Mouse (Mus musculus) neural tube, embryonic 11.5 days (tissue): ENCODE results near the gene Cfap298. TPM values are rescaled to one million over a fixed set of nuclear protein-coding genes. Genes with fewer than 3 reads are reported as not detected.

Experiments used
- ATAC-seq: fragments of 200-750 bp; cut with Nextera tagmentation; 2 replicates; pipeline ENCODE4 v1.8.0; 2017; ENCODE audit warnings: moderate number of reproducible peaks, mild to moderate bottlenecking, moderate TSS enrichment, moderate library complexity; ENCODE audit not compliant: insufficient read depth, low FRiP score, low TSS enrichment
- DNase-seq: peaks from one replicate; pipeline ENCODE4 v3.0.0-alpha.2; 2015; ENCODE audit warnings: low spot score
- H3K27ac ChIP-seq: fragments of 300-500 bp; sonication (generic); 2 replicates; pipeline ENCODE4 v1.5.1; 2014; ENCODE audit warnings: low read depth, mild to moderate bottlenecking, low read length
- H3K27me3 ChIP-seq: fragments of 300-500 bp; sonication (generic); 2 replicates; pipeline ENCODE4 v1.6.1; 2014; ENCODE audit warnings: mild to moderate bottlenecking, low read length, mixed read lengths; ENCODE audit not compliant: control insufficient read depth, insufficient read depth
- H3K36me3 ChIP-seq: fragments of 300-500 bp; sonication (generic); 2 replicates; pipeline ENCODE4 v1.6.1; 2014; ENCODE audit warnings: mild to moderate bottlenecking, low read length, moderate library complexity, mixed read lengths; ENCODE audit not compliant: control insufficient read depth, insufficient read depth
- H3K4me1 ChIP-seq: fragments of 300-500 bp; sonication (generic); 2 replicates; pipeline ENCODE4 v1.6.1; 2014; ENCODE audit warnings: low read length, mixed read lengths; ENCODE audit not compliant: control insufficient read depth, insufficient read depth
- H3K4me2 ChIP-seq: fragments of 300-500 bp; sonication (generic); 2 replicates; pipeline ENCODE4 v1.6.1; 2014; ENCODE audit warnings: low read depth, mild to moderate bottlenecking, moderate library complexity
- H3K4me3 ChIP-seq: fragments of 300-500 bp; sonication (generic); 2 replicates; pipeline ENCODE4 v1.5.1; 2014; ENCODE audit warnings: low read depth, low read length
- H3K9ac ChIP-seq: fragments of 300-500 bp; sonication (generic); 2 replicates; pipeline ENCODE4 v1.6.1; 2014; ENCODE audit warnings: mild to moderate bottlenecking, low read length
- H3K9me3 ChIP-seq: fragments of 300-500 bp; sonication (generic); 2 replicates; pipeline ENCODE4 v1.6.1; 2016; ENCODE audit warnings: low read length; ENCODE audit not compliant: control insufficient read depth
- WGBS: fragments of 180-500 bp; shearing (Covaris S2); extraction: QIAGEN DNeasy Blood & Tissue Kit; methylation state at CpG from one replicate; pipeline ENCODE4 v1.1.7; 2014; 5-methylcytosine and 5-hydroxymethylcytosine counted together
- polyA plus RNA-seq: library from polyadenylated mRNA; unstranded; fragments of >200 nt; fragmentation: Nextera tagmentation; extraction: Ambion mirVana; gene quantifications from 2 replicates; pipeline ENCODE4 v1.2.1, GENCODE M21; 2014

Cfap298 gene
- polyA plus RNA-seq, 1 experiment from 2014 or later = 47.9 TPM

DNA sequence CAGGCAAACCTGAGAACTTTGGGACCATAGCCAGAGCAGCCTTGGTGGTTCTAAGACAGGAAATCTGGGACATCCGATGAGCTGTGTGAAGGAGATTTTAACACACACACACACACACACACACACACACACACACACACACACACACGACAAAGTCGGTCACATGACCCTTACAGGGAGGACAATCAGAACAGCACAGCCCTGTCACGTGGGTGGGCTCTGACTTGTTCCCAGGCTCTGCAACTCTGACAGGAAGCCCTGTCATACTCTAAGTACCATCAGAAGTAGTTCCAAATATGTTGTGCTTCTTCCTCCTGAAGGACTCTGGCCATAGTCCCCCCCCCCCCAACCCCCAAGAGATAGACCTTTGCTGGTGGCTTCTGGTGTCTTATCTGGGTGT, 33.5 kb downstream of the Cfap298 start:
- ATAC-seq = no peak
- H3K27me3 ChIP-seq = no peaks in the 10 kb centered on the region
- no peak overlapping the region for H3K9ac ChIP-seq
- WGBS = 64% methylated on average over 3 of the region's 4 CpGs
- no peak overlapping the region for H3K4me3 ChIP-seq
- no peak for DNase-seq
- H3K36me3 ChIP-seq = no peaks in the 10 kb centered on the region
- no peak overlapping the region for H3K27ac ChIP-seq
- H3K4me1 ChIP-seq = no peaks in the 10 kb centered on the region; the same call in 1 of the 2 replicates
- no peak overlapping the region for H3K4me2 ChIP-seq
- no peaks in the 10 kb centered on the region for H3K9me3 ChIP-seq

DNA sequence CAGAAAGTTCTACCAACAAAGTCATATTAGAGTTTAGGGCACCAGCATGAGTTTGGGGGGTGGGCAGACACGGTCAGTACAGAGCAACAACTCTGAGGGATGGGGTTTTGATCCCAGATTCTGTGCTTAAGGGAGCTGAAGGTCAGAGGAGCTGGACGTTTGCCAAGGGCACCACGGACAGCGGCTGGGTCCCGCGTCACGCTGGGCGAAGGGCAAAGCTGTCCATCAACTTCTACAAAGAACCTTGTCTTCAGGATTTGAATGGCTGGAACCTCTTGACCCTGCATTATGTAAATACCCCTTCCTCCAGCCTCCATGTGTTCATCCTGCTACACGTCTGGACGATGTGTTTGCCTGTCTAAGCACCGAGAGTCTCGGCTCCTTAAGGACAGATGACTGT, 35.4 kb downstream of the Cfap298 start:
- H3K27me3 ChIP-seq = no peaks in the 10 kb centered on the region
- no peak overlapping the region for H3K4me2 ChIP-seq
- no peaks in the 10 kb centered on the region; the same call in 1 of the 2 replicates for H3K4me1 ChIP-seq
- no peak overlapping the region for H3K9ac ChIP-seq
- H3K27ac ChIP-seq = no peak overlapping the region
- no peaks in the 10 kb centered on the region for H3K9me3 ChIP-seq
- no peak overlapping the region for H3K4me3 ChIP-seq
- DNase-seq (peak; percentile 32), ATAC-seq (no peak)
- H3K36me3 ChIP-seq = no peaks in the 10 kb centered on the region
- 49% methylated on average over 12 of the region's 12 CpGs for WGBS

DNA sequence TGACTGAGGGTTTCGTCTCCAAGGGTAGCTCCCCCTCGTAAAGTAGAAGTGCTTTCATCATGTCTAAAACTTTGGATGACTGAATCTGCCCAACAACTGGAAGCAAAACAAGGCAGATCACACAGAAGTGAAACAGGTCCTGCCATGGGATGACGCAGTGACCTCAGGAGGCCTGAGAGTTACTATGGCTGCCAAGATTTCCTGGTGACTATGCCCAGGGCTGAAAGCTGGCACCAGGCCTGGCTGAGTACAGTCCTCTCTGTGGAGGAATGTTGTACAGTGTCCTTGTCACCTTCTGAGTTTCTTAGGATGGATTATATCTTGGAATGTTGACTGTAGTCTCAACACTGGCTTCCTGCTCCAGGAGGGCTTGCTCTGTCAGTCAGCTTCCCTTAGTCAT, 37.3 kb downstream of the Cfap298 start:
- no peaks in the 10 kb centered on the region for H3K36me3 ChIP-seq
- ATAC-seq (no peak), DNase-seq (no peak)
- H3K9me3 ChIP-seq = no peaks in the 10 kb centered on the region
- H3K4me3 ChIP-seq = no peak overlapping the region
- no peaks in the 10 kb centered on the region for H3K27me3 ChIP-seq
- no peak overlapping the region for H3K4me2 ChIP-seq
- no peaks in the 10 kb centered on the region for H3K4me1 ChIP-seq
- H3K27ac ChIP-seq = no peak overlapping the region
- H3K9ac ChIP-seq = no peak overlapping the region
- WGBS = 93% methylated on average over 3 of the region's 3 CpGs

DNA sequence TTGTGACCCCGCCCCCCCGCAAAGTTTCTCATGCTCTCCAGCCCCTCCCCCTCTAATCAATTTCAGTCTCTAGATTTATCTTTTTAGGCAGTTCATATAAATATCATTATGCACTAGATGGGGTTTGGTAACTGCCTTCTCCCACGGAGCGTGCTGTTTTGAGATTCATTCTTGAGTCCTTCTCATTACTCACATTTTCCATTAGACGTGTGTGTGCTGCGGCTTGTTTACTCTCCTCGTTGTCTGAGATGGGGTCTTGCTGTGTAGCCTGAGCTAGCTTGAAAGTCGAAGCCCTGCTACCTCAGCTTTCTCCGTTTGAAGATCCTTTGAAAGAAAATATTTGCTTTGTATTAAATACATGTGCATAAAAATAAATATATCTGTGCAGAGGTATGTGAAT, 41.1 kb downstream of the Cfap298 start:
- no peak for ATAC-seq
- no peaks in the 10 kb centered on the region for H3K27me3 ChIP-seq
- H3K4me1 ChIP-seq = no peaks in the 10 kb centered on the region
- H3K4me3 ChIP-seq = no peak overlapping the region
- DNase-seq = no peak
- no peaks in the 10 kb centered on the region for H3K36me3 ChIP-seq
- no peak overlapping the region for H3K4me2 ChIP-seq
- H3K27ac ChIP-seq = no peak overlapping the region
- no peak overlapping the region for H3K9ac ChIP-seq
- 67% methylated on average over 9 of the region's 9 CpGs for WGBS
- no peaks in the 10 kb centered on the region for H3K9me3 ChIP-seq

DNA sequence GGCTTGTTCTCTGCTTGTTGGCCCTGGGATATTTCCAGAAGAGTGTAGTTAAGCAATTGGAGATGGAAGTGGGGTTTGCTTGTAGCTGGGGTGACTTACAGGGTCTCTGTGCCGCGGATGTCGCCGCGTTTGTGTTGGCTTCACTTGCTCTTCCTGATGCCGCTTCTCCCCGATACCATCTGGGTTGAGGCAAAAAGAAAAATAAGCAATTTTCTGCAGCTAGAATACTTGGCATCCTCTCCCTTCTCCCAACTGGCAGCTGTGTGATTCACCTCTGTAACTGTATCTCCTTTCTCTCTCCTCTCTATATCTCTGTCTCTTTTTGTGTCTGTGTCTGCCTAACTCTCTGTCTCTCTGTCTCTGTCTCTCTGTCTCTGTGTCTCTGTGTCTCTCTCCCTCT, 41.9 kb downstream of the Cfap298 start:
- H3K36me3 ChIP-seq = no peaks in the 10 kb centered on the region
- no peak for ATAC-seq
- H3K9me3 ChIP-seq = no peaks in the 10 kb centered on the region
- no peak overlapping the region for H3K27ac ChIP-seq
- no peak overlapping the region for H3K9ac ChIP-seq
- WGBS = 82% methylated on average over 7 of the region's 7 CpGs
- no peaks in the 10 kb centered on the region for H3K27me3 ChIP-seq
- H3K4me2 ChIP-seq = no peak overlapping the region
- H3K4me1 ChIP-seq = no peaks in the 10 kb centered on the region
- H3K4me3 ChIP-seq = no peak overlapping the region
- DNase-seq = no peak

DNA sequence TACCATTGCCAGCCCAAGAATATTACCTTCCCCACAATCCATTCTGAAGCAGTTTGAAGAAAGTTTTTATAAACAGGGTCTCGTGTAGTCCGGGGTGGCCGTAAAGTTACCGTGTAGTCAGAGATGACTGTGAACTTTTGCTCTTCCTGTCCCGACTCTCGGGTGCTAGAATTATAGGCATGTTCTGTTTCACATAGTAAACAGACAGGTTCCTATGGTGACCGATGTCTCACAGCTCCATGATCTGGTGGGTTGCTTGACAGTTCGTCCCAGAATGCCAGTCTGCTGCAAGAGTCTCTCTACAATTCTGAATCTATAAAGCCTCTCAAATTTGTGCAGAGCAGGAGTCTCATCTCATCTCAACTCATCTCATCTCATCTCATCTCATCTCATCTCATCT, 42.8 kb downstream of the Cfap298 start:
- no peak overlapping the region for H3K4me2 ChIP-seq
- no peaks in the 10 kb centered on the region for H3K9me3 ChIP-seq
- no peaks in the 10 kb centered on the region for H3K4me1 ChIP-seq
- WGBS = 72% methylated on average over 8 of the region's 8 CpGs
- no peaks in the 10 kb centered on the region for H3K36me3 ChIP-seq
- H3K27me3 ChIP-seq = no peaks in the 10 kb centered on the region
- H3K27ac ChIP-seq = no peak overlapping the region
- ATAC-seq (no peak), DNase-seq (no peak)
- no peak overlapping the region for H3K9ac ChIP-seq
- H3K4me3 ChIP-seq = no peak overlapping the region

DNA sequence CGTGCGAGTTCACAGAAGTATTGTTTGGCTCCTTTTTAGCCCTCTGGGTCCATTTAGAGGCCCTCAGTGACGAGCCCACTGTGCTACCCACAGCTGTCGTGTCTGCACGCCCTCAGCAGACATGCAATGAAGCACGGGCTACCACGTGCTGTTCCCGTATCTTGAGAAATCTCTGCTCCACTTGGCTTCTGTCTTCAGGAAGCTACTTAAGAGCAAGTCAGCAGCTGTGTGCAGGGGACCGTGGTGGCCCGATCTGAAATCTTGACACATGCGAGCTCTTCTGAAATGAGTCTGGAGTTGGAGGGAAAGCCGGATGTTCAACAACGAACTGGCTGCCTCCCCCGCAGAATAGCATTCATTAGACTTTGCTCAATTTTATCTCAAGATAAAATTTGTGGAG, 43.3 kb downstream of the Cfap298 start:
- H3K4me2 ChIP-seq = no peak overlapping the region
- no peaks in the 10 kb centered on the region for H3K36me3 ChIP-seq
- H3K4me3 ChIP-seq = no peak overlapping the region
- 69% methylated on average over 14 of the region's 14 CpGs for WGBS
- H3K4me1 ChIP-seq = no peaks in the 10 kb centered on the region
- DNase-seq = no peak
- ATAC-seq = no peak
- no peak overlapping the region for H3K27ac ChIP-seq
- H3K9ac ChIP-seq = no peak overlapping the region; the same call in 1 of the 2 replicates
- H3K27me3 ChIP-seq = no peaks in the 10 kb centered on the region
- no peaks in the 10 kb centered on the region for H3K9me3 ChIP-seq

DNA sequence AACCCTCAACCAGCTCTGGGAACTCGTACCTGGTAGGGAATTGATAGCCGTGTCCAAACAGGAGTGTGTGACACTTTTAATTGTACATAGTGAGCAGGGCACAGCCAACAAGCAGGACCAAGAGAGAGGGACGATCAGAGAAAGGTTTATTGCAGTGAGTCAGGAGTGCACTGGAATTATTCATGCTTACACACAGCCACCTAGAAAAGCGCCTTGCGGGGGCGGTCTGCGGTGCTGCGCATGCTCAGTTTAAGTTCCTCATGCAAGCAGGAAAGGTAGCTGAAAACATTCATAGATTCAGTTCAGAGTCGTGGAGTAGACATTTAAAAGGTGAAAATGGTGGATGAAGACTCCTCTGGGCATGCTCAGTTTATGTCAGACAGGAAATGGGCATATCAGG, 44.2 kb downstream of the Cfap298 start:
- DNase-seq = no peak
- H3K9ac ChIP-seq = no peak overlapping the region
- H3K27ac ChIP-seq = no peak overlapping the region
- WGBS = 87% methylated on average over 9 of the region's 9 CpGs
- H3K36me3 ChIP-seq = no peaks in the 10 kb centered on the region
- H3K27me3 ChIP-seq = no peaks in the 10 kb centered on the region
- no peaks in the 10 kb centered on the region for H3K4me1 ChIP-seq
- H3K4me3 ChIP-seq = no peak overlapping the region
- no peaks in the 10 kb centered on the region for H3K9me3 ChIP-seq
- no peak for ATAC-seq
- H3K4me2 ChIP-seq = no peak overlapping the region

DNA sequence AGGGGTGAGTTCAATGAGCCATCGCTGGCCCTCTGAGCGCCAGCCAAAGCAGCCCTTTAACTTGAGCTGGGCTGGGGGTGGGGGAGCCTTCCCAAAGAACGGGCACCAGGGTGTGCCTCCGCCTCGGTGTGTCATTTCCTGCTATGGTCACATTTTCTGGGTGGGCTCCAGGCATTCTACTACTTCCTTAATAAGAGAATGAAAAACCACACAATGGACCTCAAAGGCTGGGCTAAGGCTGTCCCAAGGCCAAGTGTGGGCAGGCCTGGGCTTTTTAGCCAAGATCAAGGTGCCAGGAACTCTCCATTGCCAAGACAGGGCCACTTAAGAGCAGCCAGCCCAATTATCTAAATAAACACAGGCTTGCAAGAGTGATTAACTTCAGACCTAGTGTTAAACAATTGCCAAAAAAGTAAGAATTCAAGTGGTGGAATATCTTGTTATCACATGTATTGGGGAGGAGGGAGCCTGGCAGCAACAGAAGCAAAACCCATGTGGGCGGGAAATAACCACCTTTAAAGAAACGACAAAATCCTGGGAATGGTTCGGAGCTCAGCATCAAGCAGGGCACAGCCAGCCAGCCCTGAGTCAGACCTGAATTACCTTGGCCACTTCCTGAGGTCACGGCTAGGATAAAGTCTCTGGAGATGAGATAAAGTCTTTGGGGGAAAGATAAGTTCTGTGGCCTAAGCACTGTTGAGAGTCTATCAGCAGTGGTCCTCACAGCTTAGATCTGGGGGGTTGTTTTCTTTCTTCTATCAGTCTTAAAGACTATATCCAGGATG, 48.9 kb downstream of the Cfap298 start:
- no peak overlapping the region for H3K27ac ChIP-seq

More for the DNA sequence above, 48.9 kb downstream of the Cfap298 start:
- Histone ChIP-seq H3K4me2 (no peak overlapping the region), H3K4me1 (no peaks in the 10 kb centered on the region), H3K27me3 (no peaks in the 10 kb centered on the region), H3K9me3 (no peaks in the 10 kb centered on the region), H3K9ac (no peak overlapping the region; the same call in 1 of the 2 replicates), H3K4me3 (no peak overlapping the region), H3K36me3 (no peaks in the 10 kb centered on the region)
- no peak for DNase-seq
- WGBS = 73% methylated on average over 9 of the region's 9 CpGs
- ATAC-seq = no peak
